Mouse (Mus musculus): ENCODE results near the gene Ccdc189. TPM values are rescaled to one million over a fixed set of nuclear protein-coding genes. Genes with fewer than 3 reads are reported as not detected.

Gene Ccdc189
- polyA plus RNA-seq, 1 experiment from 2014 or later, result 13.0 TPM

DNA sequence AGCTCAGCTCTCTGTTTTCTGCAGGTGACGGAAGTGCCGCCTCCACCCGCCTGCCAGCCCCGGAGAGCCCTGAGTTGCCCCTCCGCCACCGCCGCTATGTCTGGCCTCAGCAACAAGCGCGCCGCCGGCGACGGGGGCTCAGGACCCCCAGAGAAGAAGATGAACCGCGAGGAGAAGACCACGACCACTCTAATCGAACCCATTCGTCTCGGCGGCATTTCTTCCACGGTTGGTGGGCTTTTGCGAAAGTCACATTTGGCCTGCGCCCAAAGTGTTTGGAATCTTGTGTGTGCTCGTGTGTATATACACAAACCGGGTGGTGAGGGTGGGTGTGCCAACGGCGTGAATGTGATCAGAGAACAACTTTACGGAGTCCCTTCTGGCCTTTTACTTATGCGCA is 506 bp upstream of the Ccdc189 start:
- Histone ChIP-seq H3K36me3 (peaks cover 49% of the 10 kb centered on the region), H3K4me2 (replicated peaks) (peak overlapping the region; percentile 84), H3K27ac (peak overlapping the region; percentile 64; the same call in 1 of the 2 replicates), H3K27me3 (no peaks in the 10 kb centered on the region), H3K9ac (peak overlapping the region; percentile 87), H3K4me3 (peak overlapping the region; percentile 84), H3K9me3 (replicated peaks) (no peaks in the 10 kb centered on the region), H3K4me1 (peaks cover 19% of the 10 kb centered on the region)
- WGBS, result 5% methylated on average over 29 of the region's 29 CpGs
- no peak for ATAC-seq (ENCODE audit: low FRiP score)

DNA sequence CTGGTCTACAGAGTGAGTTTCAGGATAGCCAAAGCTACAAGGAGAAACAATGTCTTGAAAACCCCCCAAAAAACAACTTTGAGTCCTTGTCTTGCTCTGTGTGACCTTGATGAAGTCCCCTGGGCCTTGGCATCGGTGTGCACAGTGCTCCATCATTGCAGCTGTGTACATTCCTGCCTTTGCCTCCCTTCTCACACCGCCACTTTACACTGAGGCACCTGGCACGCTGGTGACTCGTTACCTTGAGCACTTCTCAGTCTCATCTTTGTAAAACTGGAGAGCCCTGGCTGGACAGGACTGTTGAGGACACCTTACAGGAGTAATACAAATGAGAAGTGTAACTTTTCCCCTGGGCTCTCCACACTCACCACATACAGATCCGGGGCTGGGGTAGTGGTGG is 1.2 kb downstream of the Ccdc189 start:
- Histone ChIP-seq H3K9me3 (replicated peaks) (no peaks in the 10 kb centered on the region), H3K27ac (no peak overlapping the region), H3K4me2 (replicated peaks) (peak overlapping the region; percentile 84), H3K4me1 (peaks cover 19% of the 10 kb centered on the region), H3K9ac (peak overlapping the region; percentile 62), H3K36me3 (peaks cover 50% of the 10 kb centered on the region), H3K27me3 (no peaks in the 10 kb centered on the region), H3K4me3 (peak overlapping the region; percentile 84; the same call in 1 of the 2 replicates)
- WGBS, result 78% methylated on average over 5 of the region's 5 CpGs
- no peak for ATAC-seq (ENCODE audit: low FRiP score)

- H3K27ac ChIP-seq, result no peak overlapping the region
- H3K9ac ChIP-seq, result no peak overlapping the region
- H3K9me3 ChIP-seq (replicated peaks), result no peaks in the 10 kb centered on the region
- ATAC-seq (ENCODE audit: low FRiP score), result no peak
- no peak overlapping the region for H3K4me2 ChIP-seq (replicated peaks)
- peaks cover 19% of the 10 kb centered on the region for H3K4me1 ChIP-seq
- 91% methylated on average over 6 of the region's 6 CpGs for WGBS
- H3K27me3 ChIP-seq, result no peaks in the 10 kb centered on the region
- H3K4me3 ChIP-seq, result no peak overlapping the region
- peaks cover 49% of the 10 kb centered on the region for H3K36me3 ChIP-seq
These were observed 2.2 kb downstream of the Ccdc189 start for GRCm38 (mm10) chr7:127586149-127586548.

GRCm38 (mm10) chr7:127585031-127585430 is 3.4 kb downstream of the Ccdc189 start:
- Histone ChIP-seq H3K4me2 (replicated peaks) (no peak overlapping the region), H3K27ac (no peak overlapping the region), H3K9me3 (replicated peaks) (no peaks in the 10 kb centered on the region), H3K4me1 (peaks cover 19% of the 10 kb centered on the region), H3K9ac (no peak overlapping the region), H3K27me3 (no peaks in the 10 kb centered on the region), H3K4me3 (no peak overlapping the region), H3K36me3 (peaks cover 46% of the 10 kb centered on the region)
- 80% methylated on average over 7 of the region's 7 CpGs for WGBS
- no peak for ATAC-seq (ENCODE audit: low FRiP score)

DNA sequence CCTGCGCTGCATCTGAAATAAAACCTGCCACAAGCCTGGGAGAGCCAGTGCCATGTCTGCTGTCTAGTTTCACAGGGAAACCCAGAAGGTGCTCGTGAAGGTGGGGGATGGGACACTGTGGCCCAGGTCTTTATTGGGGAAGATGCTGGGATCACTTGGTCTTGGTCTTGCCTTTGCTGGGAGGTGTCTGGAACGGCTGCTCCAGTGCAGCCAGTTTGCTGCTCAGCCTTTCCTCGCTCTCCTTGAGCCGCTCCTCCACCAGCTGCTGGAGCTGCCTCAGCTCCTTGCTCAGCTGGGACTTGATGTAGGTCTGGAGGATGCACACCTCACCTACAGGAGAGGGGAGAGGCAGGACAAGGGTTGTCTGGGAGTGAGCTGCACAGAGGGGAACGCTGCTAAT is 5.1 kb downstream of the Ccdc189 start:
- Histone ChIP-seq H3K4me2 (replicated peaks) (no peak overlapping the region), H3K9ac (no peak overlapping the region), H3K36me3 (peaks cover 61% of the 10 kb centered on the region), H3K27me3 (no peaks in the 10 kb centered on the region), H3K27ac (no peak overlapping the region), H3K4me1 (peaks cover 11% of the 10 kb centered on the region), H3K9me3 (replicated peaks) (no peaks in the 10 kb centered on the region), H3K4me3 (no peak overlapping the region)
- ATAC-seq (ENCODE audit: low FRiP score), result no peak
- WGBS, result 95% methylated on average over 6 of the region's 6 CpGs

DNA sequence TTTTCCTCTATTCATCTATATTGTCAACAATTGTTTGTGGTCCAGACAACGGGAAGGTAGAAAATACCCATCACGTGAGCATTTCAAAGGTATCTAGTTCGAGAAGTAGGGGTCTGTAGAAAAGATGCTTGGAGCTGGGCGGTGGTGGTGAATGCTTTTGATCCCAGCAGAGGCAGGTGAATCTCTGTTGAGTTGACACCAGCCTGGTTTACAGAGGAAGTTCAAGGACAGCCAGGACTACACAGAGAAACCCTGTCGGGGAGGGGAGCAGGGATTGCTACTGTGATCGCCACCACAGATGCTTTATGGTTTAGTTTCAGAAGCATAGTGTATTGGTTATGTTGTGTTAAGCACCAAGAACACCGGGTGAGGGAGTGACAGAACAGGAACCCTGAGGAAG is 14.3 kb downstream of the Ccdc189 start:
- peak overlapping the region; percentile 84 for H3K4me3 ChIP-seq
- H3K27ac ChIP-seq, result peak overlapping the region; percentile 79; the same call in 1 of the 2 replicates
- no peaks in the 10 kb centered on the region for H3K9me3 ChIP-seq (replicated peaks)
- ATAC-seq (ENCODE audit: low FRiP score), result no peak
- peak overlapping the region; percentile 93 for H3K9ac ChIP-seq
- peaks cover 24% of the 10 kb centered on the region for H3K4me1 ChIP-seq
- H3K36me3 ChIP-seq, result peaks cover 25% of the 10 kb centered on the region
- no peaks in the 10 kb centered on the region for H3K27me3 ChIP-seq
- 30% methylated on average over 7 of the region's 7 CpGs for WGBS
- peak overlapping the region; percentile 97 for H3K4me2 ChIP-seq (replicated peaks)

GRCm38 (mm10) chr7:127573503-127574008 is 14.8 kb downstream of the Ccdc189 start:
- Histone ChIP-seq H3K36me3 (peaks cover 26% of the 10 kb centered on the region), H3K4me3 (peak overlapping the region; percentile 84), H3K4me2 (replicated peaks) (peak overlapping the region; percentile 97), H3K27ac (peak overlapping the region; percentile 79), H3K4me1 (peaks cover 24% of the 10 kb centered on the region), H3K9me3 (replicated peaks) (no peaks in the 10 kb centered on the region), H3K27me3 (no peaks in the 10 kb centered on the region), H3K9ac (peak overlapping the region; percentile 93)
- peak; percentile 81 for ATAC-seq (ENCODE audit: low FRiP score)
- under 1% methylated on average over 27 of the region's 28 CpGs for WGBS

GRCm38 (mm10) chr7:127572895-127573471 is 15.4 kb downstream of the Ccdc189 start, which contains the start of gene Phkg2:
Phkg2 (plus strand) TSS chr7:127573340.
- Histone ChIP-seq H3K9ac (peak within 1 kb of the TSS; percentile 93), H3K4me1 (peaks cover 24% of the 10 kb centered on the region), H3K27ac (peak within 1 kb of the TSS; percentile 79), H3K4me3 (peak within 1 kb of the TSS; percentile 84), H3K27me3 (no peaks in the 10 kb centered on the region), H3K36me3 (peaks cover 21% of the 10 kb centered on the region), H3K4me2 (replicated peaks) (peak within 1 kb of the TSS; percentile 97), H3K9me3 (replicated peaks) (no peaks in the 10 kb centered on the region)
- under 1% methylated on average over 17 of the region's 17 CpGs for WGBS
- peak; percentile 99 for ATAC-seq (ENCODE audit: low FRiP score)

DNA sequence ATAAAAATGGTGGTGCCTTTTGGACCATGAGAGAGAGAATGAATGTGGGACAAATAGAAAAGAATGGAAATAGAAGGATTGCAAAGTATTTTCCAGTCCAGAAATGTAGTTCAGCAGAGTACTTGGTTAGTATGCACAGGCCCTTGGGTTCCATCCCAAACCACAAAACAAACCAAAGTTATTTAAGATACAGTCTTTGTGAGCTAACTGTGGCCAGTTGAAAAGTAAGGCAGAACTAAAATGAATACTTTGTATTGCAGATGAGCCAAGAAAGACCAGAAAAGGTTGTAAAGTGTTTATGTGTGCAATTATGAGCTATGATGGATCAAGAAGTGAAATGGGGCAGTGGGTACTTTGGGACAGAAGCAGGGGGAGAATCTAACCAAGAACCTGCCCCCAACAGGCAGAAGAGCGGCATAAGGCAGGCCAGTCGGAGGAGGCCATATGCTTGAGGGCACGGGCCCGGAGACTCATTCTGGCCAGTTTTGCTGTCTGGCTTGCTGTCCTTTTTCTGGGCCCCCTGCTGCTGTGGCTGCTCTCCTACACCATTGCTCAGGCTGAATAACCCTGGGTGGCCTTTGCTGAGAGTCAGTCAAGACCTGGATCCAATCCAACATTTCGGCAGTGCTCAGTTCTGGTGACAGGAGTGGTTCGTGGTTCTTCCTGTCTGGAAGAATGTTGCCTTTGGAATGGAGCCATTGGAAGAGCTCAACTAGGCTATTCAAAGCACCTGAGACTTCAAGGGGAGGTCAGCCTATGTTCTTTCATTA is 23.8 kb downstream of the Ccdc189 start:
- Histone ChIP-seq H3K4me1 (no peaks in the 10 kb centered on the region), H3K9ac (no peak overlapping the region), H3K36me3 (peaks cover 57% of the 10 kb centered on the region), H3K27me3 (no peaks in the 10 kb centered on the region), H3K4me2 (replicated peaks) (no peak overlapping the region), H3K4me3 (no peak overlapping the region), H3K27ac (no peak overlapping the region), H3K9me3 (replicated peaks) (no peaks in the 10 kb centered on the region)
- no peak for ATAC-seq (ENCODE audit: low FRiP score)
- 74% methylated on average over 6 of the region's 6 CpGs for WGBS

DNA sequence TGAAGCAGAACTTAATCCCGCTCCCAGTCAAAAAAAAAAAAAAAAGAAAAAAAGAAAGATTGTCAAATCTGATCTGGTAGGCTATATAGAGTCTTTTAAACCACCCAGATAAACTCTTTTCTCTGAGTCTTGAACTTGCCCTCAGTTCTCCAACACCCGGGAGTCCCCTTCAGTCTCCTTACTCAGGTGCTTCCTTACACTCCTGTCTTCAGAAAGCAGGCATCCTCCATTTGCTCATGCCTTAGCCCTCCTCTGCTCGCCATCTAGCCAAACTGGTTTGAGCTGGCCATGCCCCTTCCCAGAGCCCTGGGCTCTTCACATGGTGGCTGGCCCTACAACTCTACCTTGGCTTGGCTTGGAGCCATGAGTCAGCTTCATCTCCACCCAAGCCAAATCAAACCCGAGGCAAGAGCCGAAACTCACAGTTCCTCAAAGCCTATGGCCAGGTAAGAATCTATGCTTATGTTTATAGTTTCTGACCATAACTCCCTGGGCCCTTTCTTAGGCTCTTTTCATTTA is 27.0 kb downstream of the Ccdc189 start, which contains the start of gene Tmem265:
TSS of gene Tmem265 (plus strand) at position 51 of the 519 bp plus-strand sequence.
- Histone ChIP-seq H3K27me3 (no peaks in the 10 kb centered on the region), H3K9me3 (replicated peaks) (no peaks in the 10 kb centered on the region), H3K4me3 (no peak within 1 kb of the TSS), H3K36me3 (peaks cover 74% of the 10 kb centered on the region), H3K4me2 (replicated peaks) (no peak within 1 kb of the TSS), H3K4me1 (no peaks in the 10 kb centered on the region), H3K27ac (no peak within 1 kb of the TSS), H3K9ac (no peak within 1 kb of the TSS)
- WGBS, result 92% methylated on average over 5 of the region's 5 CpGs
- no peak for ATAC-seq (ENCODE audit: low FRiP score)

GRCm38 (mm10) chr7:127560580-127560979 is 27.8 kb downstream of the Ccdc189 start:
- H3K4me2 ChIP-seq (replicated peaks), result no peak overlapping the region
- no peak overlapping the region for H3K9ac ChIP-seq
- no peak overlapping the region for H3K27ac ChIP-seq
- 93% methylated on average over 11 of the region's 11 CpGs for WGBS
- H3K4me1 ChIP-seq, result no peaks in the 10 kb centered on the region
- H3K4me3 ChIP-seq, result no peak overlapping the region
- H3K36me3 ChIP-seq, result peaks cover 80% of the 10 kb centered on the region
- ATAC-seq (ENCODE audit: low FRiP score), result no peak
- H3K27me3 ChIP-seq, result no peaks in the 10 kb centered on the region
- no peaks in the 10 kb centered on the region for H3K9me3 ChIP-seq (replicated peaks)

DNA sequence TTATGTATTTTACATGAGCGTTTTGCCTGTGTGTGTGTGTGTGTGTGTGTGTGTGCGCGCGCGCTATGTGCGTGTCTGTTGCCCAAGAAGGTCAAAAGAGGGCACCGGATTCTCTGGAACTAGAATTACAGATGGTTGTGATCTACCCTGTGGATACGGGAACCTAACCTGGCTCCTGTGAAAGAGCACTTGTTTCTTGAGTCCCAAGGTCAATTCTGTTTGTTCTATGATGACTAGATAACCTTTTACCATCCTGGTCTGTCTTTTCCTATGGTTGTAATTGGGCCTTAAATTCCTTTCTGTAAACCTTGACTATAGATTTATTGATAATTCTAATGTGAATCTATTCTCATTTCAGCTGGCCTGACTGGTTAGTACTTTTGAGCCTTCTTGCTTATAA is 36.8 kb downstream of the Ccdc189 start:
- peaks cover 80% of the 10 kb centered on the region for H3K36me3 ChIP-seq
- H3K4me2 ChIP-seq (replicated peaks), result no peak overlapping the region
- no peak overlapping the region for H3K9ac ChIP-seq
- H3K4me3 ChIP-seq, result no peak overlapping the region
- ATAC-seq (ENCODE audit: low FRiP score), result no peak
- H3K9me3 ChIP-seq (replicated peaks), result no peaks in the 10 kb centered on the region
- no peak overlapping the region for H3K27ac ChIP-seq
- WGBS, result 96% methylated on average over 8 of the region's 8 CpGs
- no peaks in the 10 kb centered on the region for H3K4me1 ChIP-seq
- no peaks in the 10 kb centered on the region for H3K27me3 ChIP-seq

Measured in hindbrain, embryonic 12.5 days (tissue).